Mouse (Mus musculus) forelimb bud, embryonic 11.5 days (tissue): ENCODE results near the gene Rftn2.

Source experiments
- DNase-seq: peaks from one replicate; pipeline ENCODE4 v3.0.0-alpha.2; 2012; ENCODE audit warnings: low read depth, low spot score

Rftn2 gene

GRCm38 (mm10) chr1:55226011-55226857 is at the start of gene Rftn2:
Gene Rftn2, minus strand, starts transcription at chr1:55226782.
- peak; percentile 68 for DNase-seq

- DNase-seq = no peak
These were observed 38.9 kb upstream of the Rftn2 start for GRCm38 (mm10) chr1:55265447-55265846.

- DNase-seq = no peak
These were observed 37.8 kb upstream of the Rftn2 start for GRCm38 (mm10) chr1:55264385-55264784.

GRCm38 (mm10) chr1:55246374-55246773 is 19.8 kb upstream of the Rftn2 start:
- no peak for DNase-seq

- peak; percentile 60 for DNase-seq
These were observed 12.7 kb upstream of the Rftn2 start for GRCm38 (mm10) chr1:55239237-55239636.

- DNase-seq = no peak
These were observed 11.9 kb upstream of the Rftn2 start for GRCm38 (mm10) chr1:55238496-55238895.

GRCm38 (mm10) chr1:55237643-55238161 is 11.1 kb upstream of the Rftn2 start:
- DNase-seq = no peak

- peak; percentile 92 for DNase-seq
These were observed 10.5 kb upstream of the Rftn2 start, which contains the start of gene Mars2 for GRCm38 (mm10) chr1:55236890-55237642. Gene Mars2, plus strand, starts transcription at chr1:55237177.

GRCm38 (mm10) chr1:55236487-55236886 is 9.9 kb upstream of the Rftn2 start:
- DNase-seq = no peak

GRCm38 (mm10) chr1:55234910-55235520 is 8.4 kb upstream of the Rftn2 start:
- no peak for DNase-seq

- DNase-seq = no peak
These were observed 1.8 kb upstream of the Rftn2 start for GRCm38 (mm10) chr1:55228256-55228884.

- DNase-seq = no peak
These were observed 794 bp upstream of the Rftn2 start for GRCm38 (mm10) chr1:55227376-55227775.

GRCm38 (mm10) chr1:55225398-55225797 is 1.2 kb downstream of the Rftn2 start:
- DNase-seq = peak; percentile 45

- DNase-seq = peak; percentile 67
These were observed 2.5 kb downstream of the Rftn2 start for GRCm38 (mm10) chr1:55224111-55224510.

- no peak for DNase-seq
These were observed 3.6 kb downstream of the Rftn2 start for GRCm38 (mm10) chr1:55223026-55223425.

- DNase-seq = no peak
These were observed 5.2 kb downstream of the Rftn2 start for GRCm38 (mm10) chr1:55221352-55221751.

- DNase-seq = no peak
These were observed 9.4 kb downstream of the Rftn2 start for GRCm38 (mm10) chr1:55217191-55217590.

GRCm38 (mm10) chr1:55215185-55215813 is 11.3 kb downstream of the Rftn2 start:
- DNase-seq = no peak

GRCm38 (mm10) chr1:55213936-55214335 is 12.6 kb downstream of the Rftn2 start:
- DNase-seq = no peak

- DNase-seq = no peak
These were observed 13.1 kb downstream of the Rftn2 start for GRCm38 (mm10) chr1:55213475-55213874.

GRCm38 (mm10) chr1:55212771-55213170 is 13.8 kb downstream of the Rftn2 start:
- DNase-seq = no peak
